Mouse (Mus musculus): Measurements from ENCODE around the gene Eif3k.
A peak's percentile ranks its signal among the peaks of the same experiment; 100 is the strongest.

Gene Eif3k

GRCm38 (mm10) chr7:28958770-28959169, 22.9 kb downstream of the Eif3k start:
- DNase-seq (ENCODE audit: low read depth) = no peak

GRCm38 (mm10) chr7:28957997-28958725, 23.5 kb downstream of the Eif3k start:
- DNase-seq (ENCODE audit: low read depth) = no peak

GRCm38 (mm10) chr7:28957286-28957685, 24.4 kb downstream of the Eif3k start:
- peak; percentile 56 for DNase-seq (ENCODE audit: low read depth)

- DNase-seq (ENCODE audit: low read depth) = no peak
These were observed 25.4 kb downstream of the Eif3k start for GRCm38 (mm10) chr7:28956270-28956669.

- DNase-seq (ENCODE audit: low read depth) = peak; percentile 60
These were observed 26.3 kb downstream of the Eif3k start for GRCm38 (mm10) chr7:28955295-28955897.

GRCm38 (mm10) chr7:28954773-28955172, 26.9 kb downstream of the Eif3k start:
- DNase-seq (ENCODE audit: low read depth) = no peak

GRCm38 (mm10) chr7:28953476-28954376, 27.9 kb downstream of the Eif3k start:
- DNase-seq (ENCODE audit: low read depth) = no peak

- DNase-seq (ENCODE audit: low read depth) = peak; percentile 98
These were observed 28.9 kb downstream of the Eif3k start for GRCm38 (mm10) chr7:28952786-28953185.

- DNase-seq (ENCODE audit: low read depth) = no peak
These were observed 29.9 kb downstream of the Eif3k start for GRCm38 (mm10) chr7:28951764-28952163.

GRCm38 (mm10) chr7:28950346-28951037, 31.2 kb downstream of the Eif3k start:
- DNase-seq (ENCODE audit: low read depth) = no peak

GRCm38 (mm10) chr7:28949298-28949697, 32.4 kb downstream of the Eif3k start:
- no peak for DNase-seq (ENCODE audit: low read depth)

- DNase-seq (ENCODE audit: low read depth) = no peak
These were observed 32.9 kb downstream of the Eif3k start for GRCm38 (mm10) chr7:28948746-28949145.

GRCm38 (mm10) chr7:28946271-28946610, 35.4 kb downstream of the Eif3k start:
- peak; percentile 75 for DNase-seq (ENCODE audit: low read depth)

- peak; percentile 67 for DNase-seq (ENCODE audit: low read depth)
These were observed 36.0 kb downstream of the Eif3k start for GRCm38 (mm10) chr7:28945416-28946270.

- DNase-seq (ENCODE audit: low read depth) = no peak
These were observed 36.8 kb downstream of the Eif3k start for GRCm38 (mm10) chr7:28944756-28945415.

- DNase-seq (ENCODE audit: low read depth) = peak; percentile 46
These were observed 38.0 kb downstream of the Eif3k start for GRCm38 (mm10) chr7:28943451-28944180.

GRCm38 (mm10) chr7:28941542-28941941, 40.1 kb downstream of the Eif3k start:
- DNase-seq (ENCODE audit: low read depth) = no peak

- no peak for DNase-seq (ENCODE audit: low read depth)
These were observed 40.5 kb downstream of the Eif3k start for GRCm38 (mm10) chr7:28941129-28941528.

- DNase-seq (ENCODE audit: low read depth) = no peak
These were observed 42.1 kb downstream of the Eif3k start for GRCm38 (mm10) chr7:28939418-28940183.
